Mouse (Mus musculus) cerebellum, postnatal 25 days (tissue): Measurements from ENCODE around the gene Olfr938.

Experiments used
- DNase-seq, 2 experiments: peaks; one replicate each; pipeline ENCODE4 v3.0.0; 2021; ENCODE audit warnings: mixed read lengths in 2 of 2

The Olfr938 gene

DNA sequence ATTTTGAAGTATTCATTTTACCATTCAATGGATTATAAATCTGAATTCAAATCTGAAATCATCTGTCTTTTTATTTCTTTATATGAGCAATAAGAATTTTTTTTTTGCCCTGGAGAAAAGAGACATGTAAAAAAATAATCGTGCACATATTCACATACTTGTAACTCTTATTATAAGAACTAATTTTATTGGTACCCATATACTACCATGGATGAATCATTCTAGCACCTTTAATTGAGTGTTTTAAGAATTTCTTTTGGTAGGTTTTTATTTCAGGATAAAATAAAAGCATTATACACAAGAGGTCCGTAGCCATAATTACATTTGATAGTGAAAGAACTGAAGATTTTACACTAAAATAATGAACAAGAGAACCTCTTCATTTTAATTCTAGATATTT is at the start of gene Olfr938:
Olfr938 (minus strand) TSS at position 101 of the 400 bp plus-strand sequence.
- DNase-seq, result no peak

DNA sequence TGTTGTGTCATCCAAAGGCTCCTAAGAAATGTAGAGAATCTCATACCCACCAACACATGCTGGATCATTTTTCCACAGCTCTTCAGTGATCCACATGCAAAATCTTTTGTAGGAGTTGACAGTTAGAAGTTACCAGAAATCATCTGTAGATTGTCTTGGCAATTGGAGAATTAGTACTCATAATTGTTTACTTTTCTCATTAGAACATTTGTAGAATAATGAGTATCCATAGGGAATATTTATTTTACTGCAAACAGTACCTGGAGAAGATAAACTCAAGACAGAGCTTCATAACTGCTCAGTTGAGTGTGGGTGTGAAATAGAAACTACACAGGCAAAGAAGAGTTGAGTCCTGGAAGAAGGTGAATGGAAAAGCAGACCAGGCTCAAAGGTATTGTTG is 49.1 kb upstream of the Olfr938 start, which contains the start of gene Olfr27:
Olfr27 (plus strand) TSS at position 301 of the 400 bp plus-strand sequence.
- DNase-seq, result no peak

DNA sequence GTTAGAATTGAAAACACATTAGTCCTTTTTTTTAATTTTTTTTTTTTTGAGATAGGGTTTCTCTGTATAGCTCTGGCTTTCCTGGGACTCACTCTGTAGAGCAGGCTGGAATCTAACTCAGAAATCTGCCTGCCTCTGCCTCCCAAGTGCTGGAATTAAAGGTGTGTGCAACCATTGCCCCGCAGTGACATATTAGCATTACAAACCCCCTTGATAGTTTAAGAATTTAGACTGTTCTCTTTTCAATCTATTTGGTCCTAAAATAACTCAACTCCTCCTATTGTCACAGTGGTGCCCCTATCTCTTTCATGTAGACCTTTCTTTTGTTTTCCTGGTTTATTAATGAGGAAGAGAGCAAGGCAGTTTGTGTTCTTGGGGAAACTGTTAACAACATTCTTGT is 48.6 kb upstream of the Olfr938 start:
- no peak for DNase-seq

DNA sequence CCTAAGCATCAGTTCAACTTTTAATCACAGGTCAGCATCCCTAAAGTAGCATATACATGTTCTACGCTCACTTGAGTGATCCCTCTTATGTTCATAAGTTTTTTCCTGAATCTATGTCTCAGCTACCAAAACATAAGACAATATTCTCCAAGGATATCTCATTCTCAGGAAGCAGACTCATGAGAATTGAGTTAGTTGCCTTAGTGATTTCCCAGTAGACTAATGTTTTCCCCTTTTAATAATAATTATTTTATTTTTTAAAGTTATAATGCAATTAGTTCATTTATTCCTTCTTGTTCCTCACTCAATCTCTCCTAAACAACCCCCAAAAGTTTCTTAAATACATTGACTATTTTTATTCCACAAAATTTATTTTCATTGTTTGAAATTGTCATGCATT is 13.8 kb downstream of the Olfr938 start, which contains the start of gene Olfr937:
Olfr937 (minus strand) TSS at position 101 of the 400 bp plus-strand sequence.
- DNase-seq, result no peak
